Mouse (Mus musculus) lung, adult 2 months (tissue): ENCODE measurements around the gene Lin7c. TPM values are rescaled to one million over a fixed set of nuclear protein-coding genes. Genes with fewer than 3 reads are reported as not detected.

Source experiments
- DNase-seq: peaks from one replicate; pipeline ENCODE4 v3.0.0; 2022
- H3K4me1 ChIP-seq: fragments of 200-500 bp; 2 replicates; pipeline ENCODE4 v1.6.1; 2011; ENCODE audit warnings: low read length; ENCODE audit not compliant: control insufficient read depth, insufficient read depth
- H3K4me3 ChIP-seq: fragments of 200-500 bp; replicated peaks from 2 replicates; pipeline ENCODE3; 2011; ENCODE audit warnings: low read depth, mild to moderate bottlenecking, control low read depth, low read length; ENCODE audit errors: extremely low read depth
- CTCF ChIP-seq: fragments of 200-500 bp; IDR thresholded peaks from 2 replicates; pipeline ENCODE4 v1.5.1; 2011; ENCODE audit warnings: mild to moderate bottlenecking, low read length, control low read depth; ENCODE audit not compliant: insufficient read depth
- POLR2A ChIP-seq: fragments of 200-500 bp; IDR thresholded peaks from 2 replicates; pipeline ENCODE4 v1.6.1; 2011; ENCODE audit warnings: low read depth, mild to moderate bottlenecking, control low read depth, low read length, borderline replicate concordance; ENCODE audit errors: extremely low read depth
- WGBS: fragments of 180-500 bp; shearing (Covaris S2); methylation state at CpG from one replicate; pipeline ENCODE4 v1.1.7; 2018; 5-methylcytosine and 5-hydroxymethylcytosine counted together
- polyA plus RNA-seq: library from polyadenylated mRNA; depleted of rRNA; stranded (reverse); fragments of >200 nt; gene quantifications from 2 replicates; pipeline ENCODE4 v1.2.3, GENCODE M21; 2012

Lin7c gene
- polyA plus RNA-seq, 1 experiment, result 12.5 TPM

- H3K4me1 ChIP-seq, result no peaks in the 10 kb centered on the region
- 94% methylated on average over 3 of the region's 3 CpGs for WGBS
- DNase-seq, result no peak
- no peak overlapping the region for H3K4me3 ChIP-seq
- TF ChIP-seq CTCF (no peak), POLR2A (no peak)
Measured at GRCm38 (mm10) chr2:109923945-109924344, 33.3 kb downstream of the Lin7c start.

GRCm38 (mm10) chr2:109926984-109927383 lies 36.3 kb downstream of the Lin7c start:
- WGBS, result 89% methylated on average over 4 of the region's 4 CpGs
- DNase-seq, result no peak
- TF ChIP-seq POLR2A, result no peak
- TF ChIP-seq CTCF, result no peak
- no peak overlapping the region for H3K4me3 ChIP-seq
- H3K4me1 ChIP-seq, result no peaks in the 10 kb centered on the region

- WGBS, result 86% methylated on average over 7 of the region's 7 CpGs
- no peak for TF ChIP-seq CTCF
- TF ChIP-seq POLR2A, result no peak
- no peak for DNase-seq
- Histone ChIP-seq H3K4me1 (no peaks in the 10 kb centered on the region), H3K4me3 (no peak overlapping the region)
Measured at GRCm38 (mm10) chr2:109927446-109927845, 36.8 kb downstream of the Lin7c start.

GRCm38 (mm10) chr2:109927876-109928275 lies 37.2 kb downstream of the Lin7c start:
- no peak for TF ChIP-seq POLR2A
- TF ChIP-seq CTCF, result no peak
- Histone ChIP-seq H3K4me1 (no peaks in the 10 kb centered on the region), H3K4me3 (no peak overlapping the region)
- no peak for DNase-seq

GRCm38 (mm10) chr2:109928791-109929190 lies 38.1 kb downstream of the Lin7c start:
- no peak overlapping the region for H3K4me3 ChIP-seq
- TF ChIP-seq CTCF, result no peak
- no peak for TF ChIP-seq POLR2A
- no peak for DNase-seq
- no peaks in the 10 kb centered on the region for H3K4me1 ChIP-seq
- 72% methylated on average over 4 of the region's 4 CpGs for WGBS

GRCm38 (mm10) chr2:109929256-109929655 lies 38.6 kb downstream of the Lin7c start:
- TF ChIP-seq POLR2A (no peak), CTCF (no peak)
- 86% methylated on average over 3 of the region's 3 CpGs for WGBS

GRCm38 (mm10) chr2:109930366-109930765 lies 39.7 kb downstream of the Lin7c start:
- Histone ChIP-seq H3K4me1 (no peaks in the 10 kb centered on the region), H3K4me3 (no peak overlapping the region)
- no peak for DNase-seq
- WGBS, result 94% methylated on average over 5 of the region's 5 CpGs
- no peak for TF ChIP-seq POLR2A

More at GRCm38 (mm10) chr2:109929256-109929655, 38.6 kb downstream of the Lin7c start:
- DNase-seq, result no peak
- Histone ChIP-seq H3K4me1 (no peaks in the 10 kb centered on the region), H3K4me3 (no peak overlapping the region)

- no peak overlapping the region for H3K4me3 ChIP-seq
- 95% methylated on average over 4 of the region's 4 CpGs for WGBS
- TF ChIP-seq CTCF (0 out of 2 replicates have a peak, but pooled peaks have one; percentile 9), POLR2A (no peak)
Measured at GRCm38 (mm10) chr2:109930771-109931170, 40.1 kb downstream of the Lin7c start.

GRCm38 (mm10) chr2:109931978-109932780 lies 41.5 kb downstream of the Lin7c start:
- TF ChIP-seq CTCF (no peak), POLR2A (no peak)
- no peak for DNase-seq
- 30% methylated on average over 13 of the region's 13 CpGs for WGBS
- Histone ChIP-seq H3K4me1 (no peaks in the 10 kb centered on the region), H3K4me3 (no peak overlapping the region)

More at GRCm38 (mm10) chr2:109930771-109931170, 40.1 kb downstream of the Lin7c start:
- no peaks in the 10 kb centered on the region for H3K4me1 ChIP-seq
- no peak for DNase-seq

GRCm38 (mm10) chr2:109933151-109933550 lies 42.5 kb downstream of the Lin7c start:
- no peak for TF ChIP-seq POLR2A
- TF ChIP-seq CTCF, result no peak

More at GRCm38 (mm10) chr2:109933151-109933550, 42.5 kb downstream of the Lin7c start:
- Histone ChIP-seq H3K4me3 (no peak overlapping the region), H3K4me1 (no peaks in the 10 kb centered on the region)
- 91% methylated on average over 3 of the region's 3 CpGs for WGBS
- DNase-seq, result no peak
